Mouse (Mus musculus) testis, adult 2 months (tissue): Measurements from ENCODE around the gene Calu.

Experiments
- CTCF ChIP-seq: fragments of 200-500 bp; IDR thresholded peaks from 2 replicates; pipeline ENCODE4 v1.5.1; 2012; ENCODE audit warnings: low read depth, mild to moderate bottlenecking, inconsistent platforms, low read length, moderate library complexity; ENCODE audit not compliant: control insufficient read depth, insufficient read depth, insufficient replicate concordance
- POLR2A ChIP-seq: fragments of 200-500 bp; IDR thresholded peaks from 2 replicates; pipeline ENCODE4 v1.6.1; 2012; ENCODE audit warnings: low read depth, mild to moderate bottlenecking, inconsistent platforms, low read length, moderate library complexity; ENCODE audit not compliant: control insufficient read depth

DNA sequence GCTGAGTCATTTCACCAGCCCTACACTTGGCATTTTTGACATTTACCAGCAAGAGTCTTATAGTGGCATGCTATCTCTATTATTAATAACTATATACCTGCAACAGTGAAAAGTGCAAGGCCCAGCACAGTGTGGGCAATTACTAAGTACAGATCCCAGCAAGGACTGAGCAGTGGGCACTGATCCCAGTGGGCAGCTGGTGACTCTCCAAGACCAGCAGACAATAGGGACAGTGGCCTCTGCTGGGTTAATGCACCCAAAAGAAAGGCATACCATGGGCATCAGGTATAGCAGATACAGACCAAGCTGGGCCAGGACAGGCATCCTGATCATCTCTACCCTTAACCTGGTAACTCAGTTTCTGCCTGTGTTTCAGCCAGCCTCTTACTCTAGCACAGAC lies 44.6 kb upstream of the Calu start:
- TF ChIP-seq CTCF (no peak), POLR2A (no peak)
